Mouse (Mus musculus): Measurements from ENCODE around the gene Ndufa6.

DNA sequence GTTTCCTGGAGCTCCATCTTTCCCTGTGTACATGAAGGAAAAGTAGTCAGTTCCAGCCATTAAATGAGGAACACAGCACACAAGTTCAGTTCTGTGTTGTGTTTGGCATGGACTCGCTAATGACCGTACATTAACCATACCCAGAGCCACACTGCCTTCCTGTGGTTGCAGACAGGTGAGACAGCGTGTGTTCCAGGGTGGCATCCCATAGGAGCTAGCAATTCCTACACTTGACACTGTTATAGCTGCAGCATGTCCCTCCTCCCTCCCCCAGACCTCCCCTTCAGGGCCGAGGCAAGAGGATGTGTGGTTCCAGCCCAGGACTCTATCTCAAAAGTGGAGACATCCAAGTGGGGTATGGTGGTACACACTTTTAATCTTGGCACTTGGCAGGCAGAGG, 3.8 kb downstream of the Ndufa6 start:
- TF ChIP-seq CTCF (IDR thresholded peaks at IDR 0.05; ENCODE audit: low read depth, low read length) (no peak), TAL1 (conservative IDR thresholded peaks at IDR 0.05; ENCODE audit: low read depth, low read length) (no peak), GATA1 (IDR thresholded peaks at IDR 0.05; ENCODE audit: borderline replicate concordance, low read length) (no peak)
